In genomic region chr4:54613611-54614010, GRCm38 (mm10) we compare ENCODE assay signal across 17 mouse cellular contexts.
DNase-seq lines count a peak whose midpoint lies in the region; ATAC-seq lines count a peak whose summit lies in the region.
"Had no signal": no experiment of that assay in that cellular context is flagged by ENCODE, and none has a peak within 500 bp of the region (broad histone marks: within the 10 kb centered on the region; RNA-seq: fewer than 3 reads in every experiment).

No protein-coding gene starts in this region.

- peak overlapping the region; percentile 30; the same call in 1 of the 2 replicates for H3K4me3 ChIP-seq in midbrain, embryonic 10.5 days
- H3K4me3 ChIP-seq in midbrain, embryonic 16.5 days (ENCODE audit: low read depth, low read length), result no peak overlapping the region
- no peak overlapping the region for H3K4me3 ChIP-seq in embryonic facial prominence, embryonic 10.5 days
- H3K4me3 ChIP-seq: megakaryocyte, embryonic 14.5 days had no signal

- peaks cover 49% of the 10 kb centered on the region for H3K4me1 ChIP-seq in midbrain, embryonic 10.5 days
- peaks cover 7% of the 10 kb centered on the region for H3K4me1 ChIP-seq in midbrain, embryonic 16.5 days (ENCODE audit: control insufficient read depth, insufficient read depth, low read length)
- peaks cover 26% of the 10 kb centered on the region for H3K4me1 ChIP-seq in embryonic facial prominence, embryonic 10.5 days

- ATAC-seq in midbrain, embryonic 16.5 days, result no peak
- ATAC-seq: activated CD4-positive, CD25-positive, alpha-beta regulatory T cell, adult 4 months; CD4-positive, CD25-positive, alpha-beta regulatory T cell, adult 4 months had no signal

- no peaks in the 10 kb centered on the region for H3K36me3 ChIP-seq in midbrain, embryonic 10.5 days
- no peaks in the 10 kb centered on the region for H3K36me3 ChIP-seq in midbrain, embryonic 16.5 days (ENCODE audit: control insufficient read depth, insufficient read depth, low read length)
- no peaks in the 10 kb centered on the region for H3K36me3 ChIP-seq in embryonic facial prominence, embryonic 10.5 days (replicated peaks)

- peaks cover 21% of the 10 kb centered on the region for H3K27me3 ChIP-seq in midbrain, embryonic 10.5 days (ENCODE audit: low read depth, poor library complexity, severe bottlenecking)
- H3K27me3 ChIP-seq in midbrain, embryonic 16.5 days (ENCODE audit: control insufficient read depth, insufficient read depth, low read depth, low read length), result no peaks in the 10 kb centered on the region
- H3K27me3 ChIP-seq in embryonic facial prominence, embryonic 10.5 days (replicated peaks; ENCODE audit: low read depth, poor library complexity, severe bottlenecking), result no peaks in the 10 kb centered on the region

- no peak overlapping the region for H3K9ac ChIP-seq in midbrain, embryonic 16.5 days (ENCODE audit: low read depth, low read length)
- H3K9ac ChIP-seq: lung, embryonic 14.5 days had no signal

- peak; percentile 34 for DNase-seq in midbrain, embryonic 10.5 days (ENCODE audit: low spot score)
- DNase-seq in embryonic facial prominence, embryonic 10.5 days (ENCODE audit: low spot score), result no peak
- DNase-seq in kidney, adult 8-10 months, result peak; percentile 66 to 67
- peak; percentile 11 to 32 for DNase-seq in kidney, postnatal 4 days
- DNase-seq in thymus, postnatal 10 days (ENCODE audit: low spot score in 2 of 2), result no peak
- DNase-seq in ovary, adult 18-20 months (ENCODE audit: low spot score), result no peak
- DNase-seq: cerebellum, adult 11 months; cerebellum, postnatal 36 days; heart, postnatal 14 days; liver; lung, embryonic 14.5 days; right cerebral cortex, postnatal 14 days; thymus, adult 18-20 months had no signal

- H3K9me3 ChIP-seq in midbrain, embryonic 10.5 days (replicated peaks), result 0 out of 2 replicates have a peak, but pooled peaks cover 5% of the 10 kb centered on the region
- H3K9me3 ChIP-seq in midbrain, embryonic 16.5 days (replicated peaks; ENCODE audit: control insufficient read depth, low read length, poor library complexity, severe bottlenecking), result no peaks in the 10 kb centered on the region
- H3K9me3 ChIP-seq in embryonic facial prominence, embryonic 10.5 days, result no peaks in the 10 kb centered on the region
- H3K9me3 ChIP-seq: megakaryocyte, embryonic 14.5 days had no signal

- H3K27ac ChIP-seq in midbrain, embryonic 10.5 days (replicated peaks), result peak overlapping the region; percentile 90
- H3K27ac ChIP-seq in midbrain, embryonic 16.5 days (ENCODE audit: low read length), result no peak overlapping the region
- peak overlapping the region; percentile 69 for H3K27ac ChIP-seq in embryonic facial prominence, embryonic 10.5 days (replicated peaks)

- WGBS in midbrain, embryonic 10.5 days, result 16% methylated on average over 2 of the region's 2 CpGs
- 8% methylated on average over 2 of the region's 2 CpGs for WGBS in midbrain, embryonic 16.5 days
- 50% methylated on average over 2 of the region's 2 CpGs for WGBS in embryonic facial prominence, embryonic 10.5 days

- no peak overlapping the region for H3K4me2 ChIP-seq in midbrain, embryonic 16.5 days (ENCODE audit: low read length)
- H3K4me2 ChIP-seq: lung, embryonic 14.5 days had no signal

Comparison
In these comparisons a context has a peak if more than half of its experiments do, and no peak if none do; other contexts are left out.
1. DNase-seq: peak in midbrain, embryonic 10.5 days (single experiment), kidney, adult 8-10 months (2 of 2) and kidney, postnatal 4 days (2 of 2); none in embryonic facial prominence, embryonic 10.5 days (single experiment), thymus, postnatal 10 days (0 of 2) and ovary, adult 18-20 months (single experiment).